Mouse (Mus musculus): ENCODE data around the gene Fance.

GRCm38 (mm10) chr17:28350466-28351352 lies 37.4 kb downstream of the Fance start, which contains the start of gene Tead3:
- TF ChIP-seq CTCF (IDR thresholded peaks at IDR 0.05; ENCODE audit: low read depth, low read length) (no peak), POLR2A (IDR thresholded peaks at IDR 0.05; ENCODE audit: insufficient read depth, low read length) (peak; percentile 16)

Data from ES-Bruce4 (cell line).